Mouse (Mus musculus): ENCODE results near the gene Ranbp3l. TPM values are rescaled to one million over a fixed set of nuclear protein-coding genes. Genes with fewer than 3 reads are reported as not detected.

Gene Ranbp3l
- polyA plus RNA-seq, 1 experiment from 2014 or later: 0.25 TPM

DNA sequence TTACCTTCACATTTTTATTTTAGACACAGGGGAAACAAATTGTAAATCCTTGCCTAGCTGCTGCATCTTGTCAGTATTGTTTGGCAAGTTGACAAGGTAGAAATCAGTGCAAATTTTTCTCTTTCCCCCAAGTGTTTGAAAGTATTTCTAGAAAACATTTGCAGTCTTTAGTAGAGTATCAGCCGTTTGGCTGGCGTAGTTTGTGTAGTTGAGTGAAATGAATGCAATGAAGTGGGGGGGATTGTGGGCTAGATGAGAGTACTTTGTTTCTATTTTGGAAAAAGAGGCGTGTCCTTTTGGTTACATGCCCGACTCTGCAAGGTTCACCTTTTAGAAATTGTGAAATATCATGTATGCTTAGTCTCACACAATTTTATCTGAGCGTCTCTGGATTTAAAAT, 104.9 kb downstream of the Ranbp3l start:
- no peaks in the 10 kb centered on the region for H3K27me3 ChIP-seq (ENCODE audit: insufficient read depth, low read length)
- no peak for DNase-seq
- peak overlapping the region; percentile 80 for H3K4me3 ChIP-seq (ENCODE audit: low read depth, low read length)
- H3K4me1 ChIP-seq (ENCODE audit: insufficient read depth): peaks cover 34% of the 10 kb centered on the region
- peak overlapping the region; percentile 99 for H3K27ac ChIP-seq (ENCODE audit: low read depth)
- 0 out of 2 replicates have a peak, but pooled peaks cover 4% of the 10 kb centered on the region for H3K36me3 ChIP-seq (replicated peaks; ENCODE audit: insufficient read depth, low read length)
- H3K9me3 ChIP-seq (ENCODE audit: low read length): no peaks in the 10 kb centered on the region
- no peak for ATAC-seq
- TF ChIP-seq EP300 (IDR thresholded peaks at IDR 0.05; ENCODE audit: low read depth): no peak
- no peak for TF ChIP-seq CTCF (IDR thresholded peaks at IDR 0.05; ENCODE audit: low read depth)
- H3K4me2 ChIP-seq (ENCODE audit: low read depth, low read length): peak overlapping the region; percentile 82
- 3% methylated on average over 5 of the region's 5 CpGs for WGBS (ENCODE audit: insufficient replicate concordance)
- H3K9ac ChIP-seq (replicated peaks): peak overlapping the region; percentile 99

DNA sequence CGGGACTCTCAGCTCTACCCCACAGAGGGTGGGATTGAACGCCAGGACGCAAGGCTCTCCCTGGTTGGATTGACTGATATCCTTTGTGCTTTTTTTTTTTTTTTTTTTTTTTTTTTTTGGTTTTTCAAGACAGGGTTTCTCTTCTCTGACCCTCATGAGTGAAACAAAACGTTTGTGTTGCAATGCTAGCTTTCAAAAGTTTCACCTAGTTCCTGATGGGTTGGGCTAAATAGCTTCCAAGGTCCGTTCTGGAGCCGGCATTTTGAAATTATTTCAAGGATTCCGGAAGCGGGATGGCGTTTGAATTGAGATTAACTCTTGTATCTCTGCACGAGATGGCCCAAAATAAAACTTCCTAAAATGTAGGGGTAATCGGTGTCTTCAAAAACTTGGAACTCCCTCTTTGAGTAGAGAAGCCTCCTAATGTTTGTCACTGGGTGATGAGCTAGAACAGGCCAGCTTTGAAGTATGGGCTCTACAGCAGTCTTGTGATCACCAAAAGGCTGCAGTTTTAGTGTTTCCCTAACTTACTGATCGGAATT, 105.4 kb downstream of the Ranbp3l start:
- Histone ChIP-seq H3K4me1 (ENCODE audit: insufficient read depth) (peaks cover 34% of the 10 kb centered on the region), H3K36me3 (replicated peaks; ENCODE audit: insufficient read depth, low read length) (0 out of 2 replicates have a peak, but pooled peaks cover 4% of the 10 kb centered on the region), H3K9me3 (ENCODE audit: low read length) (no peaks in the 10 kb centered on the region), H3K9ac (replicated peaks) (peak overlapping the region; percentile 99), H3K4me3 (ENCODE audit: low read depth, low read length) (peak overlapping the region; percentile 80), H3K27me3 (ENCODE audit: insufficient read depth, low read length) (no peaks in the 10 kb centered on the region), H3K4me2 (ENCODE audit: low read depth, low read length) (peak overlapping the region; percentile 82), H3K27ac (ENCODE audit: low read depth) (peak overlapping the region; percentile 99)
- no peak for DNase-seq
- no peak for ATAC-seq
- WGBS (ENCODE audit: insufficient replicate concordance): 15% methylated on average over 12 of the region's 12 CpGs
- TF ChIP-seq CTCF (IDR thresholded peaks at IDR 0.05; ENCODE audit: low read depth) (no peak), EP300 (IDR thresholded peaks at IDR 0.05; ENCODE audit: low read depth) (peak; percentile 48; the same call in 1 of the 2 replicates)

DNA sequence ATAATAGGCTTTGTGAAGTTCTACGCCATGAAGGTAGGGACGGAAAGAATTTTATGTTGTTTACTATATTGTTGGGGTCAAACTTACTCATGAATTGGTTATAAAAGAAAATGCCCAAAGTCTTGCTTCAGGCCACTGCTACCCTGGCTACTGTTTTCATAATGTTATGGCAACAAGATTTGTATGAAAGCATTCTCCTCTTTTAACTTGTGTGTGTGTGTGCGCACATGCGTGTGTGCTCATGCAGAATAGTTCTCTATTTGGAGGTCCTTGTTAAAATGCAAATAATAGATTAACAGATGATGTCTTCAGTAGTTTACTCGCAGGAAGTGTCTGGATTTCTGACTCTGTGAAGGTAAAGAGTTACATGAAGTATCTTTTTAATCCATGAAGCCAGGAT, 105.9 kb downstream of the Ranbp3l start:
- TF ChIP-seq CTCF (IDR thresholded peaks at IDR 0.05; ENCODE audit: low read depth) (no peak), EP300 (IDR thresholded peaks at IDR 0.05; ENCODE audit: low read depth) (no peak)
- DNase-seq: no peak
- peak overlapping the region; percentile 82 for H3K4me2 ChIP-seq (ENCODE audit: low read depth, low read length)
- ATAC-seq: no peak
- H3K9ac ChIP-seq (replicated peaks): peak overlapping the region; percentile 99
- H3K27me3 ChIP-seq (ENCODE audit: insufficient read depth, low read length): no peaks in the 10 kb centered on the region
- peak overlapping the region; percentile 99 for H3K27ac ChIP-seq (ENCODE audit: low read depth)
- 0 out of 2 replicates have a peak, but pooled peaks cover 4% of the 10 kb centered on the region for H3K36me3 ChIP-seq (replicated peaks; ENCODE audit: insufficient read depth, low read length)
- peaks cover 39% of the 10 kb centered on the region for H3K4me1 ChIP-seq (ENCODE audit: insufficient read depth)
- no peaks in the 10 kb centered on the region for H3K9me3 ChIP-seq (ENCODE audit: low read length)
- H3K4me3 ChIP-seq (ENCODE audit: low read depth, low read length): peak overlapping the region; percentile 80
- 43% methylated on average over 5 of the region's 5 CpGs for WGBS (ENCODE audit: insufficient replicate concordance)

DNA sequence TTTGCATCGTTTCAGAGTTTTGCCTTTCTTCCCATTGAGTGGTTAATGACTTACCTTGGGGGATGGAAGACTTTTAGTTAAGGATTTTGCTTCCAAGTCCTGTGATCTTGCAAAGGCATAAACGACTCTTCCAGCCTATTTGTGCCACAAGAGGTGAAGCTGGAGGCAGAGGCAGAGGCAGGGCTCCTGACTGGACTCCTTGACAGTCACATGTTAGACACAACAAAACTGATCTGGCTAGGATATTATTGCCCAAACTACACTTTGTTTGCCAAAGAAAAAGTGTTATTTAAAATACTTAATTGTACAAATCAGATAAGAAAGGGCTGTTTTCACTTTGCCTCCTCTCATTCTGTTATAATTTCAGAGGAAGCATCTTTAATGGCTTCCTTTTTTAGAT, 106.4 kb downstream of the Ranbp3l start:
- no peaks in the 10 kb centered on the region for H3K9me3 ChIP-seq (ENCODE audit: low read length)
- H3K4me3 ChIP-seq (ENCODE audit: low read depth, low read length): peak overlapping the region; percentile 80
- peaks cover 42% of the 10 kb centered on the region for H3K4me1 ChIP-seq (ENCODE audit: insufficient read depth)
- H3K27me3 ChIP-seq (ENCODE audit: insufficient read depth, low read length): no peaks in the 10 kb centered on the region
- H3K9ac ChIP-seq (replicated peaks): peak overlapping the region; percentile 99
- TF ChIP-seq EP300 (IDR thresholded peaks at IDR 0.05; ENCODE audit: low read depth) (no peak), CTCF (IDR thresholded peaks at IDR 0.05; ENCODE audit: low read depth) (no peak)
- DNase-seq (no peak), ATAC-seq (no peak)
- WGBS (ENCODE audit: insufficient replicate concordance): 33% methylated on average over 2 of the region's 2 CpGs
- H3K4me2 ChIP-seq (ENCODE audit: low read depth, low read length): peak overlapping the region; percentile 82
- 0 out of 2 replicates have a peak, but pooled peaks cover 4% of the 10 kb centered on the region for H3K36me3 ChIP-seq (replicated peaks; ENCODE audit: insufficient read depth, low read length)
- peak overlapping the region; percentile 99 for H3K27ac ChIP-seq (ENCODE audit: low read depth)

DNA sequence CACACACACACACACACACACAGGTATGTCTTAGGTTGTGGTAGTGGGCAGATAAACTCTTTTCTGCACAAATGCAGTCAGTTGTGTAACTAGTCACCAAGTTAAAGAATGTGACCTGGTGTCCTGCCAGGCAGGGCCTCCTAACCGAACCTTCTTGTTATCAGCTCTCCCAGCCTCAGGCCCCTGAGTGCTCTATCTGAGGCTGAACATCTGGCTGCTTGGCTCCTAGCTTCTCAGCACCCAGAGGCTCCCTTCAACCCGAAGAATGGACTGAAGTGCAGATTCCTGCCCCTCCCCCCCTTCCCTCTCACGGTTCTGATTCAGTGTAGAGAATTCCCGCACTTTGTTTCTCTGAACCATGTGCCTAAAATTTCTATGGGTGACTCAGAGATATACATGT, 106.9 kb downstream of the Ranbp3l start:
- Histone ChIP-seq H3K36me3 (replicated peaks; ENCODE audit: insufficient read depth, low read length) (0 out of 2 replicates have a peak, but pooled peaks cover 4% of the 10 kb centered on the region), H3K4me3 (ENCODE audit: low read depth, low read length) (peak overlapping the region; percentile 80), H3K9me3 (ENCODE audit: low read length) (no peaks in the 10 kb centered on the region), H3K4me1 (ENCODE audit: insufficient read depth) (peaks cover 44% of the 10 kb centered on the region), H3K9ac (replicated peaks) (peak overlapping the region; percentile 99), H3K27ac (ENCODE audit: low read depth) (peak overlapping the region; percentile 99), H3K27me3 (ENCODE audit: insufficient read depth, low read length) (no peaks in the 10 kb centered on the region), H3K4me2 (ENCODE audit: low read depth, low read length) (peak overlapping the region; percentile 82)
- TF ChIP-seq EP300 (IDR thresholded peaks at IDR 0.05; ENCODE audit: low read depth) (peak; percentile 98), CTCF (IDR thresholded peaks at IDR 0.05; ENCODE audit: low read depth) (no peak)
- ATAC-seq (peak; percentile 55), DNase-seq (peak; percentile 84)
- WGBS (ENCODE audit: insufficient replicate concordance): 15% methylated on average over 4 of the region's 4 CpGs

DNA sequence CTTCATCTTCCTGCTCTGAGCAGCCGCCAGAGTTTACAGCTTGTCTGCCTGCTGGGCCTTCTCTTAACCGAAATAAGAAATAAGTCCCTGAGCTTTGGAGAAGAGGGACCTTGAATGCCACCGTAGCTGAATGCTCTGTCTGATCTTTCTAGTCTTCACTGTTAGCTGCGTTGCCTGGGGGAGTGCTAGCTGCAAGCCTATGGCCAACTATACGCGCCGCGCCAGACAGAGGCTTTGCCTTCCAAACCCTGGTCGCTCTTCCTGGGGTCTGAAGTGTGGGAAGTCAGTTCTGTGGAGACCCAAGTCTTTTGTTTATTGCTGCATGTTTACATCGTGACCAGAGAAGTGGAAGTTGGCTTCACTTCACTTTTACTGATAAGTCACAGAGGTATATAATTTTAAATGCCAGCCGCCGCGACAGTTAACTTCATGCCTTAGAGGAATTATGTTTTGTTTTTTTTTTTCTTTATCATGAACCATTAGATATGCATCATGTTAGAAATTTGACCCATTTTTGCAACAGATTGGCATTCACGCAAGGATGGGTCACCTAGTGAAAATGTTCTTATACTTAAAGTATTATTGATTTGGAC, 108.0 kb downstream of the Ranbp3l start:
- H3K4me2 ChIP-seq (ENCODE audit: low read depth, low read length): peak overlapping the region; percentile 82
- peak overlapping the region; percentile 80 for H3K4me3 ChIP-seq (ENCODE audit: low read depth, low read length)
- WGBS (ENCODE audit: insufficient replicate concordance): 35% methylated on average over 14 of the region's 14 CpGs
- 0 out of 2 replicates have a peak, but pooled peaks cover 4% of the 10 kb centered on the region for H3K36me3 ChIP-seq (replicated peaks; ENCODE audit: insufficient read depth, low read length)
- H3K27me3 ChIP-seq (ENCODE audit: insufficient read depth, low read length): no peaks in the 10 kb centered on the region
- H3K9ac ChIP-seq (replicated peaks): peak overlapping the region; percentile 99
- no peaks in the 10 kb centered on the region for H3K9me3 ChIP-seq (ENCODE audit: low read length)
- H3K4me1 ChIP-seq (ENCODE audit: insufficient read depth): peaks cover 46% of the 10 kb centered on the region
- TF ChIP-seq CTCF (IDR thresholded peaks at IDR 0.05; ENCODE audit: low read depth) (no peak), EP300 (IDR thresholded peaks at IDR 0.05; ENCODE audit: low read depth) (no peak)
- ATAC-seq (no peak), DNase-seq (no peak)
- peak overlapping the region; percentile 99 for H3K27ac ChIP-seq (ENCODE audit: low read depth)

Measured in liver, postnatal 0 days (tissue).